ENCODE assay signal across 32 mouse cellular contexts in the genomic region with DNA sequence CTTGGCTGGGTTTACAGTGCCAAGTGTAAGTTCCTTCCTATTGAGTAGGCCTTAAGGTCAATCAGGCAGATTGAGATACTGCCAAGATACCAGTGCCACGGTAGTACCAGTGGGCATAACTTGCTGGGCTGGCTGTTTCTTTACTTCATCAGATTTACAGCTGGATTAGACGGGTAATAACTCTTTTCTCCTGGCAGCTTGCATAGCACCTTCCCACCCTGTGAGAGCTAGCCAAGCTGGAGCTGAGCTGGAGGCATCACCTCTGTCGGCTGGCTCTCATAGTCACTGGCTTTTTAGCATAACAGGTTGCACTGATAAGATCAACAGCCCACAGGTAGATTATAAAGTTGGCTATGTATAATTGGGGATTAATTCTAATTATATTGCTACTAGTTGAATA.
"Had no signal": no experiment of that assay in that cellular context is flagged by ENCODE, and none has a peak within 500 bp of the region (broad histone marks: within the 10 kb centered on the region; RNA-seq: fewer than 3 reads in every experiment).

No protein-coding gene starts in this region.

- ATAC-seq: liver, embryonic 12.5 days; liver, postnatal 0 days; lung, postnatal 0 days; midbrain, embryonic 13.5 days; midbrain, embryonic 15.5 days; midbrain, embryonic 16.5 days had no signal

- H3K27me3 ChIP-seq: limb, embryonic 12.5 days; limb, embryonic 13.5 days; limb, embryonic 15.5 days; liver, embryonic 12.5 days; liver, embryonic 13.5 days; liver, embryonic 15.5 days; lung, embryonic 15.5 days; megakaryocyte, embryonic 14.5 days; midbrain, embryonic 12.5 days; midbrain, embryonic 13.5 days; midbrain, embryonic 15.5 days; neural tube, embryonic 12.5 days had no signal

- H3K4me3 ChIP-seq: limb, embryonic 10.5 days; limb, embryonic 12.5 days; limb, embryonic 13.5 days; limb, embryonic 15.5 days; liver, embryonic 12.5 days; liver, embryonic 13.5 days; liver, embryonic 15.5 days; lung, embryonic 15.5 days; megakaryocyte, embryonic 14.5 days; midbrain, embryonic 10.5 days; midbrain, embryonic 12.5 days; midbrain, embryonic 13.5 days; midbrain, embryonic 15.5 days; myocyte; neural tube, embryonic 12.5 days had no signal

- H3K4me1 ChIP-seq: limb, embryonic 10.5 days; limb, embryonic 12.5 days; limb, embryonic 13.5 days; limb, embryonic 15.5 days; liver, embryonic 12.5 days; liver, embryonic 13.5 days; liver, embryonic 15.5 days; lung, embryonic 15.5 days; megakaryocyte, embryonic 14.5 days; midbrain, embryonic 10.5 days; midbrain, embryonic 12.5 days; midbrain, embryonic 13.5 days; midbrain, embryonic 15.5 days; neural tube, embryonic 12.5 days had no signal

- H3K27ac ChIP-seq: limb, embryonic 10.5 days; limb, embryonic 12.5 days; limb, embryonic 13.5 days; limb, embryonic 15.5 days; liver, embryonic 12.5 days; liver, embryonic 13.5 days; liver, embryonic 14.5 days; liver, embryonic 15.5 days; lung, embryonic 15.5 days; macrophage; midbrain, embryonic 10.5 days; midbrain, embryonic 12.5 days; midbrain, embryonic 13.5 days; midbrain, embryonic 15.5 days; neural tube, embryonic 12.5 days had no signal

- H3K36me3 ChIP-seq: limb, embryonic 10.5 days; limb, embryonic 12.5 days; limb, embryonic 13.5 days; limb, embryonic 15.5 days; liver, embryonic 12.5 days; liver, embryonic 13.5 days; liver, embryonic 15.5 days; lung, embryonic 15.5 days; midbrain, embryonic 10.5 days; midbrain, embryonic 12.5 days; midbrain, embryonic 13.5 days; midbrain, embryonic 15.5 days; neural tube, embryonic 12.5 days had no signal

- H3K9ac ChIP-seq: limb, embryonic 12.5 days; limb, embryonic 13.5 days; limb, embryonic 15.5 days; liver, embryonic 12.5 days; liver, embryonic 13.5 days; liver, embryonic 14.5 days; liver, embryonic 15.5 days; liver, postnatal 0 days; lung, embryonic 14.5 days; lung, embryonic 15.5 days; midbrain, embryonic 12.5 days; midbrain, embryonic 13.5 days; midbrain, embryonic 15.5 days; neural tube, embryonic 12.5 days had no signal

- DNase-seq: left cerebral cortex, postnatal 4 days; liver; liver, embryonic 13.5 days; liver, postnatal 0 days; lung, adult 18-20 months; lung, adult 2 months; lung, embryonic 14.5 days; lung, postnatal 10 days; lung, postnatal 14 days; lung, postnatal 36 days; lung, postnatal 4 days; midbrain, embryonic 14.5 days had no signal

- H3K4me2 ChIP-seq: limb, embryonic 12.5 days; limb, embryonic 13.5 days; limb, embryonic 15.5 days; liver, embryonic 11.5 days; liver, embryonic 12.5 days; liver, embryonic 13.5 days; liver, embryonic 15.5 days; lung, embryonic 14.5 days; lung, embryonic 15.5 days; midbrain, embryonic 11.5 days; midbrain, embryonic 12.5 days; midbrain, embryonic 13.5 days; midbrain, embryonic 15.5 days; neural tube, embryonic 12.5 days had no signal

- H3K9me3 ChIP-seq: limb, embryonic 10.5 days; limb, embryonic 12.5 days; limb, embryonic 13.5 days; limb, embryonic 15.5 days; liver, embryonic 12.5 days; liver, embryonic 13.5 days; liver, embryonic 15.5 days; lung, embryonic 15.5 days; megakaryocyte, embryonic 14.5 days; midbrain, embryonic 10.5 days; midbrain, embryonic 12.5 days; midbrain, embryonic 13.5 days; midbrain, embryonic 15.5 days; neural tube, embryonic 12.5 days had no signal
